In the genomic region with DNA sequence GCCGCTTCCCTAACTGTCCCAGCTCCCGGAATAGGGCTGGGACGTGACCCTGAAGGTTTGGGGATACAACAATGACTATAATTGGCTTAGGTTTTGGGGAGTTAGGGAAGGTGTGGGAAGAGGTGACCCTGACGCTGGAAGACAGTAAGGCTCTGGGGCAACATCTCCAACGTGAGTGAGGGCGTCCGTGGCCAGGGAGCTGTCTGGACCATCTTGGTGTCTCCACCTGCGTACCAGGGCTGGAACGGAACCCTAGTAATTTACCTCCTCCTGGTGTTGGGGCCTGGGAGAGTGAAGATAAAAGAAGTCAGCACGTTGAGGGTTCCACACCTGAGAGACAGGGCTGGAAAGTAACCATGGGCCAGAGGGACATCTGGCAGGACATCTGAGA, we compare ENCODE assay signal across 8 mouse cellular contexts. TPM values are rescaled to one million over a fixed set of nuclear protein-coding genes. Genes with fewer than 3 reads are reported as not detected.
DNase-seq lines count a peak whose midpoint lies in the region; ATAC-seq and TF ChIP-seq lines count a peak whose summit lies in the region.

No protein-coding gene starts in this region.

- peaks cover 62% of the 10 kb centered on the region for H3K4me1 ChIP-seq in lung, embryonic 15.5 days
- H3K4me1 ChIP-seq in erythroblast, embryonic 14.5 days (ENCODE audit: control insufficient read depth), result peaks cover 60% of the 10 kb centered on the region
- peaks cover 10% of the 10 kb centered on the region for H3K4me1 ChIP-seq in intestine, postnatal 0 days (replicated peaks; ENCODE audit: control insufficient read depth, insufficient read depth, low read length)
- peaks cover 22% of the 10 kb centered on the region for H3K4me1 ChIP-seq in neural tube, embryonic 14.5 days (ENCODE audit: control insufficient read depth, insufficient read depth, low read length)

- DNase-seq in lung, postnatal 14 days, result no peak
- DNase-seq in MN1 (ENCODE audit: low spot score), result no peak
- no peak for DNase-seq in frontal cortex, postnatal 36 days (ENCODE audit: low spot score in 2 of 2)

- H3K27me3 ChIP-seq in lung, embryonic 15.5 days, result no peaks in the 10 kb centered on the region
- H3K27me3 ChIP-seq in erythroblast, embryonic 14.5 days (ENCODE audit: control insufficient read depth), result no peaks in the 10 kb centered on the region; the same call in 1 of the 2 replicates
- no peaks in the 10 kb centered on the region for H3K27me3 ChIP-seq in intestine, postnatal 0 days (replicated peaks; ENCODE audit: control insufficient read depth, insufficient read depth, low read length)
- no peaks in the 10 kb centered on the region for H3K27me3 ChIP-seq in neural tube, embryonic 14.5 days (ENCODE audit: control insufficient read depth, insufficient read depth, low read length)

- H3K4me3 ChIP-seq in lung, embryonic 15.5 days, result peak overlapping the region; percentile 90
- H3K4me3 ChIP-seq in erythroblast, embryonic 14.5 days (replicated peaks), result peak overlapping the region; percentile 81
- H3K4me3 ChIP-seq in intestine, postnatal 0 days (ENCODE audit: low read depth, low read length), result peak overlapping the region; percentile 85
- H3K4me3 ChIP-seq in neural tube, embryonic 14.5 days (ENCODE audit: low read depth, low read length), result peak overlapping the region; percentile 67

- peak overlapping the region; percentile 86 for H3K27ac ChIP-seq in lung, embryonic 15.5 days
- H3K27ac ChIP-seq in intestine, postnatal 0 days (ENCODE audit: low read depth, low read length), result peak overlapping the region; percentile 81; the same call in 1 of the 2 replicates
- no peak overlapping the region for H3K27ac ChIP-seq in neural tube, embryonic 14.5 days (ENCODE audit: low read depth, low read length)

- TF ChIP-seq CTCF in intestine, postnatal 0 days (IDR thresholded peaks at IDR 0.05; ENCODE audit: low read depth), result no peak

- H3K36me3 ChIP-seq in lung, embryonic 15.5 days, result peaks cover 14% of the 10 kb centered on the region
- H3K36me3 ChIP-seq in erythroblast, embryonic 14.5 days (ENCODE audit: control insufficient read depth), result peaks cover 52% of the 10 kb centered on the region
- peaks cover 18% of the 10 kb centered on the region for H3K36me3 ChIP-seq in intestine, postnatal 0 days (ENCODE audit: control insufficient read depth, insufficient read depth)
- H3K36me3 ChIP-seq in neural tube, embryonic 14.5 days (ENCODE audit: control insufficient read depth, insufficient read depth, low read length), result peaks cover 5% of the 10 kb centered on the region; the same call in 1 of the 2 replicates

- no peaks in the 10 kb centered on the region for H3K9me3 ChIP-seq in lung, embryonic 15.5 days
- H3K9me3 ChIP-seq in erythroblast, embryonic 14.5 days (ENCODE audit: control insufficient read depth, low read length), result no peaks in the 10 kb centered on the region
- H3K9me3 ChIP-seq in intestine, postnatal 0 days (ENCODE audit: control insufficient read depth), result no peaks in the 10 kb centered on the region
- H3K9me3 ChIP-seq in neural tube, embryonic 14.5 days (ENCODE audit: control insufficient read depth, low read length), result no peaks in the 10 kb centered on the region

- no peak for ATAC-seq in lung, embryonic 15.5 days (ENCODE audit: borderline replicate concordance, extremely low read depth, low FRiP score, low TSS enrichment)
- no peak for ATAC-seq in intestine, postnatal 0 days
- no peak for ATAC-seq in neural tube, embryonic 14.5 days (ENCODE audit: low read depth)
- no peak for ATAC-seq in activated CD4-positive, CD25-positive, alpha-beta regulatory T cell, adult 4 months

- 2% methylated on average over 10 of the region's 10 CpGs for WGBS in lung, embryonic 15.5 days
- WGBS in intestine, postnatal 0 days, result 2% methylated on average over 10 of the region's 10 CpGs
- WGBS in neural tube, embryonic 14.5 days, result 7% methylated on average over 10 of the region's 10 CpGs

- peak overlapping the region; percentile 96 for H3K9ac ChIP-seq in lung, embryonic 15.5 days
- H3K9ac ChIP-seq in intestine, postnatal 0 days (ENCODE audit: low read depth, low read length), result peak overlapping the region; percentile 91
- peak overlapping the region; percentile 87 for H3K9ac ChIP-seq in neural tube, embryonic 14.5 days (replicated peaks; ENCODE audit: low read depth, low read length)

- H3K4me2 ChIP-seq in lung, embryonic 15.5 days, result peak overlapping the region; percentile 70
- H3K4me2 ChIP-seq in intestine, postnatal 0 days (replicated peaks; ENCODE audit: low read depth), result peak overlapping the region; percentile 79
- peak overlapping the region; percentile 89 for H3K4me2 ChIP-seq in neural tube, embryonic 14.5 days (ENCODE audit: low read depth, low read length)

RNA-seq across cellular contexts. Expression of gene Bsg, which starts 0.7 kb away (rescaled TPM):
- 1,102 and 1,152 TPM in 2 replicates for polyA plus RNA-seq in lung, embryonic 15.5 days (2015; fragmentation: Nextera tagmentation; extraction: Ambion mirVana)
- polyA plus RNA-seq in erythroblast, embryonic 14.5 days (2012), result 836 and 840 TPM in 2 replicates
- 888 and 937 TPM in 2 replicates for polyA plus RNA-seq in intestine, postnatal 0 days (2015; fragmentation: Nextera tagmentation; extraction: Ambion mirVana)
- 800 and 802 TPM in 2 replicates for polyA plus RNA-seq in neural tube, embryonic 14.5 days (2014; fragmentation: Nextera tagmentation; extraction: Ambion mirVana)
- 100 to 1,000 TPM; 135 to 157 TPM for polyA plus RNA-seq in activated CD4-positive, CD25-positive, alpha-beta regulatory T cell, adult 4 months (2017; shearing (Covaris generic))

RNA-seq across cellular contexts. Expression of gene Hcn2, which starts 11.5 kb away (rescaled TPM):
- polyA plus RNA-seq in lung, embryonic 15.5 days (2015; fragmentation: Nextera tagmentation; extraction: Ambion mirVana), result 0.05 and 0.10 TPM in 2 replicates
- polyA plus RNA-seq in erythroblast, embryonic 14.5 days (2012), result 0.08 and 0.15 TPM in 2 replicates
- 0.38 and 0.43 TPM in 2 replicates for polyA plus RNA-seq in intestine, postnatal 0 days (2015; fragmentation: Nextera tagmentation; extraction: Ambion mirVana)
- polyA plus RNA-seq in neural tube, embryonic 14.5 days (2014; fragmentation: Nextera tagmentation; extraction: Ambion mirVana), result 2.7 and 3.7 TPM in 2 replicates
- not detected for polyA plus RNA-seq in activated CD4-positive, CD25-positive, alpha-beta regulatory T cell, adult 4 months (2017; shearing (Covaris generic))

RNA-seq across cellular contexts. Expression of gene Gzmm, which starts 16.1 kb away (rescaled TPM):
- polyA plus RNA-seq in lung, embryonic 15.5 days (2015; fragmentation: Nextera tagmentation; extraction: Ambion mirVana), result 0.86 and 0.89 TPM in 2 replicates
- polyA plus RNA-seq in erythroblast, embryonic 14.5 days (2012), result 0.08 and 0.09 TPM in 2 replicates
- 0.16 and 0.26 TPM in 2 replicates for polyA plus RNA-seq in intestine, postnatal 0 days (2015; fragmentation: Nextera tagmentation; extraction: Ambion mirVana)
- polyA plus RNA-seq in neural tube, embryonic 14.5 days (2014; fragmentation: Nextera tagmentation; extraction: Ambion mirVana), result 1.1 and 1.3 TPM in 2 replicates
- polyA plus RNA-seq in activated CD4-positive, CD25-positive, alpha-beta regulatory T cell, adult 4 months (2017; shearing (Covaris generic)), result under 1 TPM; 0.52 to 0.62 TPM

RNA-seq across cellular contexts. Expression of gene Cdc34, which starts 23.0 kb away (rescaled TPM):
- 79.5 and 82.0 TPM in 2 replicates for polyA plus RNA-seq in lung, embryonic 15.5 days (2015; fragmentation: Nextera tagmentation; extraction: Ambion mirVana)
- 65.0 and 72.0 TPM in 2 replicates for polyA plus RNA-seq in erythroblast, embryonic 14.5 days (2012)
- 88.0 and 89.6 TPM in 2 replicates for polyA plus RNA-seq in intestine, postnatal 0 days (2015; fragmentation: Nextera tagmentation; extraction: Ambion mirVana)
- 69.7 and 74.6 TPM in 2 replicates for polyA plus RNA-seq in neural tube, embryonic 14.5 days (2014; fragmentation: Nextera tagmentation; extraction: Ambion mirVana)
- polyA plus RNA-seq in activated CD4-positive, CD25-positive, alpha-beta regulatory T cell, adult 4 months (2017; shearing (Covaris generic)), result 10 to 100 TPM; 17.4 to 27.5 TPM

RNA-seq across cellular contexts. Expression of gene Tpgs1, which starts 35.8 kb away (rescaled TPM):
- 61.7 and 65.9 TPM in 2 replicates for polyA plus RNA-seq in lung, embryonic 15.5 days (2015; fragmentation: Nextera tagmentation; extraction: Ambion mirVana)
- polyA plus RNA-seq in erythroblast, embryonic 14.5 days (2012), result 15.5 and 17.8 TPM in 2 replicates
- polyA plus RNA-seq in intestine, postnatal 0 days (2015; fragmentation: Nextera tagmentation; extraction: Ambion mirVana), result 47.6 and 48.5 TPM in 2 replicates
- polyA plus RNA-seq in neural tube, embryonic 14.5 days (2014; fragmentation: Nextera tagmentation; extraction: Ambion mirVana), result 104 and 118 TPM in 2 replicates
- 10 to 100 TPM; 22.5 to 32.9 TPM for polyA plus RNA-seq in activated CD4-positive, CD25-positive, alpha-beta regulatory T cell, adult 4 months (2017; shearing (Covaris generic))
